In genomic region chr8:113813966-113814365, GRCm38 (mm10) we compare ENCODE assay signal across 30 mouse cellular contexts. TPM values are rescaled to one million over a fixed set of nuclear protein-coding genes. Genes with fewer than 3 reads are reported as not detected.
DNase-seq lines count a peak whose midpoint lies in the region; ATAC-seq and TF ChIP-seq lines count a peak whose summit lies in the region.
"Had no signal": no experiment of that assay in that cellular context is flagged by ENCODE, and none has a peak within 500 bp of the region (broad histone marks: within the 10 kb centered on the region; RNA-seq: fewer than 3 reads in every experiment).

No protein-coding gene starts in this region.

- H3K9ac ChIP-seq in hindbrain, postnatal 0 days (replicated peaks; ENCODE audit: low read length) = no peak overlapping the region
- H3K9ac ChIP-seq in stomach, embryonic 14.5 days (replicated peaks; ENCODE audit: low read depth, low read length) = no peak overlapping the region
- no peak overlapping the region for H3K9ac ChIP-seq in stomach, postnatal 0 days (ENCODE audit: low read length)
- no peak overlapping the region for H3K9ac ChIP-seq in embryonic facial prominence, embryonic 11.5 days (replicated peaks; ENCODE audit: low read length)
- H3K9ac ChIP-seq: hindbrain, embryonic 13.5 days; kidney, embryonic 15.5 days; liver, embryonic 12.5 days; liver, postnatal 0 days; neural tube, embryonic 12.5 days had no signal

- H3K9me3 ChIP-seq in hindbrain, postnatal 0 days (ENCODE audit: low read length) = no peaks in the 10 kb centered on the region
- no peaks in the 10 kb centered on the region; the same call in 1 of the 2 replicates for H3K9me3 ChIP-seq in hindbrain, embryonic 10.5 days
- H3K9me3 ChIP-seq in stomach, embryonic 14.5 days (ENCODE audit: control insufficient read depth, low read depth, low read length) = no peaks in the 10 kb centered on the region
- H3K9me3 ChIP-seq in stomach, postnatal 0 days (ENCODE audit: control insufficient read depth, low read length) = no peaks in the 10 kb centered on the region
- no peaks in the 10 kb centered on the region for H3K9me3 ChIP-seq in embryonic facial prominence, embryonic 11.5 days (replicated peaks; ENCODE audit: control insufficient read depth, low read length)
- H3K9me3 ChIP-seq: hindbrain, embryonic 13.5 days; neural tube, embryonic 12.5 days had no signal

- no peak for TF ChIP-seq CTCF in hindbrain, postnatal 0 days (IDR thresholded peaks at IDR 0.05; ENCODE audit: low read depth)
- no peak for TF ChIP-seq CTCF in stomach, postnatal 0 days (IDR thresholded peaks at IDR 0.05; ENCODE audit: low read depth)

- DNase-seq in hindbrain, postnatal 0 days (ENCODE audit: low spot score) = peak; percentile 1
- DNase-seq in hindbrain, embryonic 10.5 days (ENCODE audit: low spot score) = no peak
- DNase-seq in stomach, postnatal 0 days (ENCODE audit: low spot score) = no peak
- DNase-seq in embryonic facial prominence, embryonic 11.5 days (ENCODE audit: low spot score) = peak; percentile 26
- DNase-seq: adrenal gland, adult 2 months; adrenal gland, postnatal 36 days; B cell, adult 2 months; cerebellum, adult 18-20 months; cerebellum, postnatal 14 days; heart, postnatal 14 days; kidney, adult 18-20 months; kidney, postnatal 4 days; left cerebral cortex, postnatal 4 days; liver, postnatal 0 days; right cerebral cortex, adult 18-20 months; spleen, adult 18-20 months; thymus, adult 2 months had no signal

- 47% methylated on average over 6 of the region's 6 CpGs for WGBS in hindbrain, postnatal 0 days
- 66% methylated on average over 6 of the region's 6 CpGs for WGBS in hindbrain, embryonic 10.5 days
- 58% methylated on average over 6 of the region's 6 CpGs for WGBS in stomach, embryonic 14.5 days
- 45% methylated on average over 6 of the region's 6 CpGs for WGBS in stomach, postnatal 0 days
- WGBS in embryonic facial prominence, embryonic 11.5 days = 36% methylated on average over 6 of the region's 6 CpGs

- no peak for TF ChIP-seq EP300 in stomach, postnatal 0 days (optimal IDR thresholded peaks at IDR 0.05)

- H3K4me3 ChIP-seq in hindbrain, postnatal 0 days (ENCODE audit: low read length) = no peak overlapping the region
- H3K4me3 ChIP-seq in hindbrain, embryonic 10.5 days = no peak overlapping the region
- no peak overlapping the region for H3K4me3 ChIP-seq in stomach, embryonic 14.5 days (ENCODE audit: low read depth, low read length)
- no peak overlapping the region for H3K4me3 ChIP-seq in stomach, postnatal 0 days (ENCODE audit: low read depth, low read length)
- H3K4me3 ChIP-seq in embryonic facial prominence, embryonic 11.5 days (ENCODE audit: low read depth, low read length) = no peak overlapping the region
- H3K4me3 ChIP-seq: hindbrain, embryonic 13.5 days; kidney, embryonic 15.5 days; liver, embryonic 12.5 days; myocyte; neural tube, embryonic 12.5 days had no signal

- H3K4me2 ChIP-seq in hindbrain, postnatal 0 days (ENCODE audit: low read depth, low read length) = 0 out of 2 replicates have a peak overlapping the region, but pooled peaks have one; percentile 8
- no peak overlapping the region for H3K4me2 ChIP-seq in stomach, embryonic 14.5 days (replicated peaks; ENCODE audit: low read depth, low read length)
- H3K4me2 ChIP-seq in stomach, postnatal 0 days (replicated peaks; ENCODE audit: low read depth) = no peak overlapping the region
- no peak overlapping the region for H3K4me2 ChIP-seq in embryonic facial prominence, embryonic 11.5 days (ENCODE audit: low read depth, low read length)
- H3K4me2 ChIP-seq: hindbrain, embryonic 13.5 days; kidney, embryonic 15.5 days; liver, embryonic 12.5 days; neural tube, embryonic 12.5 days had no signal

- H3K4me1 ChIP-seq in hindbrain, postnatal 0 days (ENCODE audit: insufficient read depth, low read length) = no peaks in the 10 kb centered on the region
- H3K4me1 ChIP-seq in hindbrain, embryonic 10.5 days (replicated peaks) = no peaks in the 10 kb centered on the region
- no peaks in the 10 kb centered on the region for H3K4me1 ChIP-seq in stomach, embryonic 14.5 days (ENCODE audit: control insufficient read depth, insufficient read depth, low read length)
- H3K4me1 ChIP-seq in stomach, postnatal 0 days (replicated peaks; ENCODE audit: control insufficient read depth, insufficient read depth) = no peaks in the 10 kb centered on the region
- H3K4me1 ChIP-seq in embryonic facial prominence, embryonic 11.5 days (ENCODE audit: control insufficient read depth, insufficient read depth, low read length) = no peaks in the 10 kb centered on the region
- H3K4me1 ChIP-seq: liver, embryonic 12.5 days; neural tube, embryonic 12.5 days had no signal

- H3K27me3 ChIP-seq in hindbrain, postnatal 0 days (ENCODE audit: insufficient read depth, low read length) = no peaks in the 10 kb centered on the region
- H3K27me3 ChIP-seq in hindbrain, embryonic 10.5 days (ENCODE audit: insufficient read depth, poor library complexity, severe bottlenecking) = no peaks in the 10 kb centered on the region
- H3K27me3 ChIP-seq in stomach, embryonic 14.5 days (ENCODE audit: control insufficient read depth, insufficient read depth, low read length) = no peaks in the 10 kb centered on the region
- no peaks in the 10 kb centered on the region for H3K27me3 ChIP-seq in stomach, postnatal 0 days (ENCODE audit: control insufficient read depth, insufficient read depth, low read length)
- no peaks in the 10 kb centered on the region for H3K27me3 ChIP-seq in embryonic facial prominence, embryonic 11.5 days (ENCODE audit: control insufficient read depth, insufficient read depth, low read length)
- H3K27me3 ChIP-seq: hindbrain, embryonic 13.5 days; liver, embryonic 12.5 days; neural tube, embryonic 12.5 days had no signal

- no peak overlapping the region for H3K27ac ChIP-seq in hindbrain, postnatal 0 days
- H3K27ac ChIP-seq in hindbrain, embryonic 10.5 days = no peak overlapping the region
- H3K27ac ChIP-seq in stomach, embryonic 14.5 days (ENCODE audit: low read length) = peak overlapping the region; percentile 2; the same call in 1 of the 2 replicates
- no peak overlapping the region for H3K27ac ChIP-seq in stomach, postnatal 0 days (replicated peaks)
- no peak overlapping the region for H3K27ac ChIP-seq in embryonic facial prominence, embryonic 11.5 days (replicated peaks; ENCODE audit: low read depth, low read length)
- H3K27ac ChIP-seq: hindbrain, embryonic 13.5 days; kidney, embryonic 15.5 days; liver, embryonic 12.5 days; macrophage; neural tube, embryonic 12.5 days had no signal

- H3K36me3 ChIP-seq in hindbrain, postnatal 0 days (ENCODE audit: insufficient read depth, low read length) = no peaks in the 10 kb centered on the region
- no peaks in the 10 kb centered on the region for H3K36me3 ChIP-seq in hindbrain, embryonic 10.5 days
- H3K36me3 ChIP-seq in stomach, embryonic 14.5 days (ENCODE audit: control insufficient read depth, insufficient read depth, low read length) = no peaks in the 10 kb centered on the region
- H3K36me3 ChIP-seq in stomach, postnatal 0 days (ENCODE audit: control insufficient read depth, insufficient read depth, low read length) = no peaks in the 10 kb centered on the region
- no peaks in the 10 kb centered on the region for H3K36me3 ChIP-seq in embryonic facial prominence, embryonic 11.5 days (replicated peaks; ENCODE audit: control insufficient read depth, insufficient read depth, low read depth, low read length)
- H3K36me3 ChIP-seq: hindbrain, embryonic 13.5 days; kidney, embryonic 15.5 days; liver, embryonic 12.5 days; neural tube, embryonic 12.5 days had no signal

- no peak for ATAC-seq in hindbrain, postnatal 0 days
- no peak for ATAC-seq in stomach, embryonic 14.5 days (ENCODE audit: insufficient number of reproducible peaks, insufficient read depth, low FRiP score, low read depth)
- ATAC-seq in stomach, postnatal 0 days (ENCODE audit: low FRiP score, low TSS enrichment) = no peak
- no peak for ATAC-seq in embryonic facial prominence, embryonic 11.5 days (replicated peaks; ENCODE audit: insufficient number of reproducible peaks, low FRiP score, low TSS enrichment, low read depth)
- ATAC-seq in granulocyte monocyte progenitor cell, adult 5-6 weeks (replicated peaks; ENCODE audit: poor library complexity, severe bottlenecking) = no peak
- ATAC-seq: activated CD4-positive, CD25-positive, alpha-beta regulatory T cell, adult 4 months; forebrain, embryonic 16.5 days; liver, embryonic 12.5 days; liver, postnatal 0 days; lung, postnatal 0 days had no signal

RNA-seq across cellular contexts. Expression of gene Adamts18, which starts 34.6 kb away (rescaled TPM):
- 4.6 and 6.2 TPM in 2 replicates for total RNA-seq in hindbrain, postnatal 0 days (2014; rRNA removed)
- polyA plus RNA-seq in hindbrain, postnatal 0 days (2015; fragmentation: Nextera tagmentation; extraction: Ambion mirVana) = 4.0 and 5.0 TPM in 2 replicates
- polyA plus RNA-seq in hindbrain, embryonic 10.5 days (2016; fragmentation: Nextera tagmentation; extraction: Ambion mirVana) = 0.73 and 1.0 TPM in 2 replicates
- 1.5 and 1.6 TPM in 2 replicates for polyA plus RNA-seq in stomach, embryonic 14.5 days (2014; fragmentation: Nextera tagmentation; extraction: Ambion mirVana)
- polyA plus RNA-seq in stomach, postnatal 0 days (2015; fragmentation: Nextera tagmentation; extraction: Ambion mirVana) = 0.53 and 0.90 TPM in 2 replicates
- polyA plus RNA-seq in embryonic facial prominence, embryonic 11.5 days (2014; fragmentation: Nextera tagmentation; extraction: Ambion mirVana) = 3.6 and 4.6 TPM in 2 replicates
- total RNA-seq in granulocyte monocyte progenitor cell, adult 5-6 weeks (2014; fragmentation: Nextera tagmentation) = not detected in 2 replicates
- total RNA-seq in granulocyte monocyte progenitor cell, adult 5-6 weeks (2017) = not detected in 2 replicates
- total RNA-seq: adrenal gland, adult 2 months; adrenal gland, postnatal 36 days; heart, adult 8-10 months; megakaryocyte-erythroid progenitor cell, adult 5-6 weeks had no signal
- polyA plus RNA-seq: liver, postnatal 0 days; macrophage; myocyte had no signal

Comparison
In these comparisons a context has a peak if more than half of its experiments do, and no peak if none do; other contexts are left out.
1. DNase-seq: peak in hindbrain, postnatal 0 days (single experiment) and embryonic facial prominence, embryonic 11.5 days (single experiment); none in hindbrain, embryonic 10.5 days (single experiment) and stomach, postnatal 0 days (single experiment).